Mouse (Mus musculus) limb, embryonic 11.5 days (tissue): Measurements from ENCODE around the gene Gab2. TPM values are rescaled to one million over a fixed set of nuclear protein-coding genes. Genes with fewer than 3 reads are reported as not detected.

ENCODE experiments used
- ATAC-seq: fragments of 200-750 bp; cut with Nextera tagmentation; 2 replicates; pipeline ENCODE4 v1.8.0; 2017; ENCODE audit warnings: low read depth; ENCODE audit not compliant: insufficient number of reproducible peaks, low FRiP score, low TSS enrichment
- DNase-seq: peaks from one replicate; pipeline ENCODE4 v3.0.0-alpha.2; 2015; ENCODE audit warnings: low spot score
- H3K27ac ChIP-seq: fragments of 300-500 bp; sonication (generic); replicated peaks from 2 replicates; pipeline ENCODE4 v1.5.1; 2014; ENCODE audit warnings: low read depth, mild to moderate bottlenecking, low read length
- H3K27me3 ChIP-seq: fragments of 300-500 bp; sonication (generic); 2 replicates; pipeline ENCODE4 v1.6.1; 2014; ENCODE audit warnings: mild to moderate bottlenecking, low read length, mixed read lengths; ENCODE audit not compliant: control insufficient read depth, insufficient read depth
- H3K36me3 ChIP-seq: fragments of 300-500 bp; sonication (generic); 2 replicates; pipeline ENCODE4 v1.6.1; 2014; ENCODE audit warnings: mild to moderate bottlenecking, low read length, moderate library complexity, mixed read lengths; ENCODE audit not compliant: control insufficient read depth, insufficient read depth
- H3K4me1 ChIP-seq: fragments of 300-500 bp; sonication (generic); 2 replicates; pipeline ENCODE4 v1.6.1; 2014; ENCODE audit warnings: low read length, mixed read lengths; ENCODE audit not compliant: control insufficient read depth, insufficient read depth
- H3K4me2 ChIP-seq: fragments of 300-500 bp; sonication (generic); 2 replicates; pipeline ENCODE4 v1.6.1; 2014; ENCODE audit warnings: low read depth, mild to moderate bottlenecking, moderate library complexity; ENCODE audit not compliant: severe bottlenecking
- H3K4me3 ChIP-seq: fragments of 300-500 bp; sonication (generic); 2 replicates; pipeline ENCODE4 v1.5.1; 2014; ENCODE audit warnings: low read depth, low read length
- H3K9ac ChIP-seq: fragments of 300-500 bp; sonication (generic); 2 replicates; pipeline ENCODE4 v1.6.1; 2014; ENCODE audit warnings: mild to moderate bottlenecking, low read length
- H3K9me3 ChIP-seq: fragments of 300-500 bp; sonication (generic); 2 replicates; pipeline ENCODE4 v1.6.1; 2016; ENCODE audit warnings: low read length; ENCODE audit not compliant: control insufficient read depth
- WGBS: fragments of 180-500 bp; shearing (Covaris S2); extraction: QIAGEN DNeasy Blood & Tissue Kit; methylation state at CpG from one replicate; pipeline ENCODE4 v1.1.7; 2014; 5-methylcytosine and 5-hydroxymethylcytosine counted together
- polyA plus RNA-seq: library from polyadenylated mRNA; unstranded; fragments of >200 nt; fragmentation: Nextera tagmentation; extraction: Ambion mirVana; gene quantifications from 2 replicates; pipeline ENCODE4 v1.2.1, GENCODE M21; 2014

Gene Gab2
- polyA plus RNA-seq, 1 experiment from 2014 or later, result 3.3 TPM

- no peak overlapping the region for H3K9ac ChIP-seq
- H3K4me1 ChIP-seq, result no peaks in the 10 kb centered on the region
- DNase-seq (no peak), ATAC-seq (no peak)
- no peak overlapping the region for H3K4me2 ChIP-seq
- WGBS, result 75% methylated on average over 5 of the region's 5 CpGs
- no peaks in the 10 kb centered on the region for H3K9me3 ChIP-seq
- H3K27ac ChIP-seq, result no peak overlapping the region
- no peaks in the 10 kb centered on the region for H3K36me3 ChIP-seq
- H3K27me3 ChIP-seq, result no peaks in the 10 kb centered on the region
- no peak overlapping the region for H3K4me3 ChIP-seq
Measured at GRCm38 (mm10) chr7:97314646-97315045, 233.3 kb downstream of the Gab2 start.

- Histone ChIP-seq H3K36me3 (no peaks in the 10 kb centered on the region), H3K27me3 (no peaks in the 10 kb centered on the region), H3K4me1 (no peaks in the 10 kb centered on the region), H3K9ac (no peak overlapping the region), H3K4me2 (no peak overlapping the region), H3K4me3 (no peak overlapping the region), H3K27ac (no peak overlapping the region), H3K9me3 (no peaks in the 10 kb centered on the region)
- no peak for DNase-seq
- no peak for ATAC-seq
- 93% methylated on average over 6 of the region's 6 CpGs for WGBS
Measured at GRCm38 (mm10) chr7:97315656-97316055, 234.3 kb downstream of the Gab2 start.

- H3K9me3 ChIP-seq, result no peaks in the 10 kb centered on the region
- H3K4me3 ChIP-seq, result no peak overlapping the region
- H3K36me3 ChIP-seq, result no peaks in the 10 kb centered on the region
- H3K27me3 ChIP-seq, result no peaks in the 10 kb centered on the region
- H3K4me1 ChIP-seq, result no peaks in the 10 kb centered on the region
- no peak overlapping the region for H3K9ac ChIP-seq
- no peak overlapping the region for H3K27ac ChIP-seq
- H3K4me2 ChIP-seq, result no peak overlapping the region
- ATAC-seq, result no peak
- no peak for DNase-seq
- WGBS, result 81% methylated on average over 3 of the region's 3 CpGs
Measured at GRCm38 (mm10) chr7:97317706-97318105, 236.3 kb downstream of the Gab2 start.

- ATAC-seq, result no peak
- no peak overlapping the region for H3K4me2 ChIP-seq
- H3K4me3 ChIP-seq, result no peak overlapping the region
- H3K36me3 ChIP-seq, result no peaks in the 10 kb centered on the region
- no peak overlapping the region for H3K9ac ChIP-seq
- peaks cover 7% of the 10 kb centered on the region for H3K4me1 ChIP-seq
- WGBS, result 90% methylated on average over 8 of the region's 8 CpGs
- H3K27me3 ChIP-seq, result peaks cover 29% of the 10 kb centered on the region
- H3K27ac ChIP-seq, result no peak overlapping the region
- DNase-seq, result no peak
- H3K9me3 ChIP-seq, result no peaks in the 10 kb centered on the region
Measured at GRCm38 (mm10) chr7:97324342-97324741, 243.0 kb downstream of the Gab2 start.

- WGBS, result 12% methylated on average over 96 of the region's 96 CpGs
- peak overlapping the region; percentile 24 for H3K4me3 ChIP-seq
- H3K27me3 ChIP-seq, result peaks cover 29% of the 10 kb centered on the region
- H3K4me1 ChIP-seq, result peaks cover 7% of the 10 kb centered on the region
- H3K4me2 ChIP-seq, result peak overlapping the region; percentile 56
- H3K9me3 ChIP-seq, result no peaks in the 10 kb centered on the region
- no peaks in the 10 kb centered on the region for H3K36me3 ChIP-seq
- peak; percentile 46 for DNase-seq
- ATAC-seq, result peak; percentile 32; the same call in 1 of the 2 replicates
- no peak overlapping the region for H3K27ac ChIP-seq
- peak overlapping the region; percentile 37; the same call in 1 of the 2 replicates for H3K9ac ChIP-seq
Measured at GRCm38 (mm10) chr7:97325156-97325985, 244.0 kb downstream of the Gab2 start.

GRCm38 (mm10) chr7:97327376-97327775 lies 246.0 kb downstream of the Gab2 start:
- no peak for ATAC-seq
- no peaks in the 10 kb centered on the region for H3K36me3 ChIP-seq
- 94% methylated on average over 4 of the region's 4 CpGs for WGBS

GRCm38 (mm10) chr7:97328891-97329588 lies 247.7 kb downstream of the Gab2 start:
- Histone ChIP-seq H3K9me3 (no peaks in the 10 kb centered on the region), H3K27me3 (peaks cover 28% of the 10 kb centered on the region), H3K4me2 (no peak overlapping the region), H3K9ac (no peak overlapping the region), H3K27ac (no peak overlapping the region), H3K36me3 (no peaks in the 10 kb centered on the region), H3K4me3 (no peak overlapping the region), H3K4me1 (peaks cover 13% of the 10 kb centered on the region)
- 76% methylated on average over 13 of the region's 13 CpGs for WGBS
- ATAC-seq (no peak), DNase-seq (no peak)

More at GRCm38 (mm10) chr7:97327376-97327775, 246.0 kb downstream of the Gab2 start:
- Histone ChIP-seq H3K27ac (no peak overlapping the region), H3K27me3 (peaks cover 29% of the 10 kb centered on the region), H3K4me1 (peaks cover 10% of the 10 kb centered on the region), H3K9me3 (no peaks in the 10 kb centered on the region), H3K9ac (no peak overlapping the region), H3K4me3 (no peak overlapping the region), H3K4me2 (no peak overlapping the region)
- DNase-seq, result no peak

- H3K27ac ChIP-seq, result no peak overlapping the region
- no peak for DNase-seq
- ATAC-seq, result no peak
- H3K4me1 ChIP-seq, result peaks cover 13% of the 10 kb centered on the region
- peaks cover 21% of the 10 kb centered on the region for H3K27me3 ChIP-seq
- H3K4me2 ChIP-seq, result no peak overlapping the region
- H3K36me3 ChIP-seq, result no peaks in the 10 kb centered on the region
- no peak overlapping the region for H3K9ac ChIP-seq
- no peak overlapping the region for H3K4me3 ChIP-seq
- 87% methylated on average over 3 of the region's 3 CpGs for WGBS
- no peaks in the 10 kb centered on the region for H3K9me3 ChIP-seq
Measured at GRCm38 (mm10) chr7:97329676-97330075, 248.3 kb downstream of the Gab2 start.
